Comparison of ENCODE assay signal across 6 mouse cellular contexts in the genomic region with DNA sequence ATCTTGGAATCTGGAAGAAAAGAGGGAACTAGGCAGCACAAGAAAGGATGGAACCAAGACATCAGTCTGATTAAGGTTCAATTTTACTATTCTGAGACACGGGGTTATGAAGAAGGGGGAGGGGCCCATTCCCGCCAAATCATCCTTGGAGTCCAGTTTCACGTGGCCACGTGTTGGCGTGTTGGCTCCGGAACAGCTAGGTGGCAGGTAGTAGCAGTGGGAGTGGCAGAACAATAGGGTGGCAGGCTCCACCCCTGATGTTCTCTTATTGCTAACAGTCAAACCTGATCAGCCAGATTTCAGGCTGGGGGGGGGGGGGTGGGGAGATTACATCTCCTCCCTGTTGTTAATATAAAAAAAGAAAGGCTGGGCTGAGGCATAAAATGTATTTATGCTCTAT.
DNase-seq lines count a peak whose midpoint lies in the region; ATAC-seq and TF ChIP-seq lines count a peak whose summit lies in the region.
"Not testable (repeated sequence)": the region's sequence is repeated elsewhere in the genome, so short reads cannot be mapped to it uniquely, and the experiment has no call there.

No protein-coding gene starts in this region.

- in situ Hi-C loops in ES-E14 (cut with MboI; ENCODE audit: low sequenced_read_pairs in 2 of 2, unreplicated experiment in 2 of 2) = not testable (repeated sequence)

- ATAC-seq in embryonic facial prominence, embryonic 14.5 days (ENCODE audit: low read depth) = peak; percentile 53; the same call in 1 of the 2 replicates

- H3K27ac ChIP-seq in ES-Bruce4 (ENCODE audit: insufficient read depth, low read length) (peak overlapping the region; percentile 95), ES-E14 (ENCODE audit: insufficient read depth, low read depth, low read length, poor library complexity, severe bottlenecking) (peak overlapping the region; percentile 95)
- not testable (repeated sequence) for H3K27ac ChIP-seq in embryonic facial prominence, embryonic 14.5 days (replicated peaks; ENCODE audit: low read depth, low read length)

- 39% methylated on average over 6 of the region's 6 CpGs for WGBS in embryonic facial prominence, embryonic 14.5 days

- H3K9ac ChIP-seq in ES-Bruce4 (ENCODE audit: low read depth, poor library complexity, severe bottlenecking) = peak overlapping the region; percentile 35; the same call in 1 of the 2 replicates
- not testable (repeated sequence) for H3K9ac ChIP-seq in ES-E14 (ENCODE audit: insufficient read depth, low read depth, low read length, poor library complexity, severe bottlenecking); embryonic facial prominence, embryonic 14.5 days (ENCODE audit: low read depth, low read length)

- H3K4me3 ChIP-seq in ES-Bruce4 (ENCODE audit: low read depth, low read length); ES-E14 (ENCODE audit: insufficient read depth in 1 of 2, low read depth in 1 of 2, low read length in 2 of 2, poor library complexity in 1 of 2, severe bottlenecking in 1 of 2); embryonic facial prominence, embryonic 14.5 days (ENCODE audit: low read depth, low read length): not testable (repeated sequence)

- not testable (repeated sequence) for H3K4me1 ChIP-seq in ES-Bruce4 (ENCODE audit: control insufficient read depth, insufficient read depth, low read length); ES-E14 (ENCODE audit: control insufficient read depth in 2 of 2, insufficient read depth in 2 of 2, low read length in 2 of 2, poor library complexity in 1 of 2); embryonic facial prominence, embryonic 14.5 days (ENCODE audit: control insufficient read depth, insufficient read depth, low read length)

- peak; percentile 52 for DNase-seq in ES-CJ7 (ENCODE audit: low read depth, low spot score)
- not testable (repeated sequence) for DNase-seq in ES-E14 (ENCODE audit: low read depth, low spot score)
- DNase-seq in embryonic facial prominence, embryonic 14.5 days (ENCODE audit: low spot score) = peak; percentile 12
- peak; percentile 5 to 13 for DNase-seq in urinary bladder, adult 18-20 months (ENCODE audit: low spot score in 2 of 2)
- peak; percentile 27 for DNase-seq in urinary bladder, postnatal 14 days (ENCODE audit: low spot score)

- TF ChIP-seq POLR2A in ES-Bruce4 (IDR thresholded peaks at IDR 0.05; ENCODE audit: insufficient read depth, low read length) = not testable (repeated sequence)

- peak; percentile 88 for TF ChIP-seq EP300 in ES-Bruce4 (IDR thresholded peaks at IDR 0.05; ENCODE audit: insufficient read depth, low read depth, low read length)

- not testable (repeated sequence) for TF ChIP-seq CTCF in ES-Bruce4 (IDR thresholded peaks at IDR 0.05; ENCODE audit: low read depth, low read length)

- not testable (repeated sequence) for H3K4me2 ChIP-seq in embryonic facial prominence, embryonic 14.5 days (ENCODE audit: low read depth, low read length)

- H3K9me3 ChIP-seq in ES-Bruce4 (replicated peaks; ENCODE audit: control insufficient read depth, insufficient read depth, low read length, poor library complexity, severe bottlenecking); ES-E14 (ENCODE audit: control insufficient read depth, insufficient read depth, low read depth, low read length); embryonic facial prominence, embryonic 14.5 days (ENCODE audit: control insufficient read depth, low read length): not testable (repeated sequence)

- H3K36me3 ChIP-seq in ES-Bruce4 (ENCODE audit: control insufficient read depth, insufficient read depth, low read length, poor library complexity, severe bottlenecking); ES-E14 (ENCODE audit: control insufficient read depth, insufficient read depth, low read length, poor library complexity, severe bottlenecking); embryonic facial prominence, embryonic 14.5 days (ENCODE audit: control insufficient read depth, insufficient read depth, low read length): not testable (repeated sequence)

- H3K27me3 ChIP-seq in ES-Bruce4 (ENCODE audit: control insufficient read depth, insufficient read depth, low read length, poor library complexity, severe bottlenecking); embryonic facial prominence, embryonic 14.5 days (replicated peaks; ENCODE audit: control insufficient read depth, insufficient read depth, low read length): not testable (repeated sequence)
